Mouse (Mus musculus) heart, postnatal 0 days (tissue): Measurements from ENCODE around the gene Wdr90. TPM values are rescaled to one million over a fixed set of nuclear protein-coding genes. Genes with fewer than 3 reads are reported as not detected.
A peak's percentile ranks its signal among the peaks of the same experiment; 100 is the strongest.

Source experiments
- ATAC-seq: fragments of 200-750 bp; cut with Nextera tagmentation; 2 replicates; pipeline ENCODE4 v1.8.0; 2017; ENCODE audit warnings: low read depth, moderate number of reproducible peaks, moderate library complexity; ENCODE audit not compliant: insufficient read depth
- DNase-seq: peaks from one replicate; pipeline ENCODE4 v3.0.0-alpha.2; 2016; ENCODE audit warnings: low spot score
- H3K27ac ChIP-seq: fragments of 300-500 bp; sonication (generic); 2 replicates; pipeline ENCODE4 v1.5.1; 2014; ENCODE audit warnings: low read depth, mild to moderate bottlenecking
- H3K27me3 ChIP-seq: fragments of 300-500 bp; sonication (generic); 2 replicates; pipeline ENCODE4 v1.6.1; 2014; ENCODE audit warnings: low read length, mixed read lengths; ENCODE audit not compliant: control insufficient read depth, insufficient read depth
- H3K36me3 ChIP-seq: fragments of 300-500 bp; sonication (generic); replicated peaks from 2 replicates; pipeline ENCODE4 v1.6.1; 2014; ENCODE audit warnings: low read length, mixed read lengths; ENCODE audit not compliant: control insufficient read depth, insufficient read depth
- H3K4me1 ChIP-seq: fragments of 300-500 bp; sonication (generic); 2 replicates; pipeline ENCODE4 v1.6.1; 2014; ENCODE audit warnings: antibody characterized with exemption; ENCODE audit not compliant: control insufficient read depth, insufficient read depth
- H3K4me2 ChIP-seq: fragments of 300-500 bp; sonication (generic); 2 replicates; pipeline ENCODE4 v1.6.1; 2014; ENCODE audit warnings: low read depth, mild to moderate bottlenecking, low read length, moderate library complexity
- H3K4me3 ChIP-seq: fragments of 300-500 bp; sonication (generic); 2 replicates; pipeline ENCODE4 v1.5.1; 2014; ENCODE audit warnings: low read depth, low read length
- H3K9ac ChIP-seq: fragments of 300-500 bp; sonication (generic); replicated peaks from 2 replicates; pipeline ENCODE4 v1.6.1; 2014; ENCODE audit warnings: low read depth, low read length, mixed read lengths
- H3K9me3 ChIP-seq: fragments of 300-500 bp; sonication (generic); replicated peaks from 2 replicates; pipeline ENCODE4 v1.6.1; 2016; ENCODE audit warnings: low read length; ENCODE audit not compliant: control insufficient read depth
- CTCF ChIP-seq: IDR thresholded peaks from 2 replicates; pipeline ENCODE4 v1.5.1; 2016; ENCODE audit warnings: antibody characterized with exemption, control low read depth, low read depth
- EP300 ChIP-seq: IDR thresholded peaks from 2 replicates; pipeline ENCODE4 v1.6.1; 2016; ENCODE audit warnings: antibody characterized with exemption, low read depth
- WGBS: fragments of 180-500 bp; shearing (Covaris S2); extraction: QIAGEN DNeasy Blood & Tissue Kit; methylation state at CpG from one replicate; pipeline ENCODE4 v1.1.7; 2014; 5-methylcytosine and 5-hydroxymethylcytosine counted together
- polyA plus RNA-seq: library from polyadenylated mRNA; unstranded; fragments of >200 nt; fragmentation: Nextera tagmentation; extraction: Ambion mirVana; gene quantifications from 2 replicates; pipeline ENCODE4 v1.2.1, GENCODE M21; 2015
- total RNA-seq: library from RNA; depleted of rRNA; stranded (reverse); fragments of >200 nt; gene quantifications from 2 replicates; pipeline ENCODE4 v1.2.3, GENCODE M21; 2014; ENCODE audit warnings: low replicate concordance

Gene Wdr90
- total and polyA plus RNA-seq, 2 experiments from 2014 or later = 4.2 to 19.3 TPM

- peaks cover 48% of the 10 kb centered on the region for H3K36me3 ChIP-seq
- no peak overlapping the region for H3K4me3 ChIP-seq
- H3K9ac ChIP-seq = no peak overlapping the region
- ATAC-seq = no peak
- peaks cover 32% of the 10 kb centered on the region for H3K4me1 ChIP-seq
- no peaks in the 10 kb centered on the region for H3K27me3 ChIP-seq
- H3K9me3 ChIP-seq = no peaks in the 10 kb centered on the region
- H3K4me2 ChIP-seq = no peak overlapping the region
- WGBS = 82% methylated on average over 14 of the region's 14 CpGs
- no peak overlapping the region for H3K27ac ChIP-seq
- TF ChIP-seq EP300 = no peak
- no peak for DNase-seq
These were observed 21.7 kb downstream of the Wdr90 start for GRCm38 (mm10) chr17:25839455-25840235.

- no peaks in the 10 kb centered on the region for H3K9me3 ChIP-seq
- no peak for TF ChIP-seq CTCF
- no peak for TF ChIP-seq EP300
- DNase-seq (no peak), ATAC-seq (no peak)
- H3K27me3 ChIP-seq = no peaks in the 10 kb centered on the region
- H3K36me3 ChIP-seq = peaks cover 48% of the 10 kb centered on the region
- H3K4me2 ChIP-seq = no peak overlapping the region
- no peak overlapping the region for H3K4me3 ChIP-seq
- 79% methylated on average over 4 of the region's 4 CpGs for WGBS
- no peak overlapping the region for H3K27ac ChIP-seq
- peaks cover 36% of the 10 kb centered on the region for H3K4me1 ChIP-seq
- no peak overlapping the region for H3K9ac ChIP-seq
These were observed 22.4 kb downstream of the Wdr90 start for GRCm38 (mm10) chr17:25838904-25839303.

- Histone ChIP-seq H3K9ac (no peak overlapping the region; the same call in 1 of the 2 replicates), H3K4me3 (no peak overlapping the region), H3K4me2 (0 out of 2 replicates have a peak overlapping the region, but pooled peaks have one; percentile 86), H3K36me3 (peaks cover 47% of the 10 kb centered on the region), H3K27me3 (no peaks in the 10 kb centered on the region), H3K4me1 (peaks cover 29% of the 10 kb centered on the region), H3K27ac (peak overlapping the region; percentile 77), H3K9me3 (no peaks in the 10 kb centered on the region)
- WGBS = 32% methylated on average over 3 of the region's 3 CpGs
- no peak for DNase-seq
- ATAC-seq = no peak
- TF ChIP-seq EP300 (no peak), CTCF (no peak)
These were observed 23.8 kb downstream of the Wdr90 start for GRCm38 (mm10) chr17:25837533-25837932.

- TF ChIP-seq CTCF = no peak
- TF ChIP-seq EP300 = no peak
- Histone ChIP-seq H3K4me3 (peak within 1 kb of the TSS; percentile 48), H3K27me3 (no peaks in the 10 kb centered on the region), H3K9me3 (no peaks in the 10 kb centered on the region), H3K4me2 (peak within 1 kb of the TSS; percentile 86), H3K27ac (peak within 1 kb of the TSS; percentile 77), H3K4me1 (peaks cover 31% of the 10 kb centered on the region), H3K36me3 (peaks cover 42% of the 10 kb centered on the region), H3K9ac (peak within 1 kb of the TSS; percentile 57)
- ATAC-seq = peak; percentile 7
- under 1% methylated on average over 29 of the region's 29 CpGs for WGBS
- DNase-seq = peak; percentile 61
These were observed 24.3 kb downstream of the Wdr90 start, which contains the start of gene Rhbdl1 for GRCm38 (mm10) chr17:25837076-25837410. Gene Rhbdl1 (minus strand): TSS chr17:25837295.

GRCm38 (mm10) chr17:25836397-25837075 is 24.8 kb downstream of the Wdr90 start:
- H3K27ac ChIP-seq = peak overlapping the region; percentile 77
- ATAC-seq = no peak
- peaks cover 38% of the 10 kb centered on the region for H3K36me3 ChIP-seq
- H3K27me3 ChIP-seq = no peaks in the 10 kb centered on the region
- 21% methylated on average over 23 of the region's 23 CpGs for WGBS
- no peak for DNase-seq
- no peaks in the 10 kb centered on the region for H3K9me3 ChIP-seq
- TF ChIP-seq EP300 (no peak), CTCF (no peak)
- H3K9ac ChIP-seq = peak overlapping the region; percentile 57
- peak overlapping the region; percentile 48 for H3K4me3 ChIP-seq
- peak overlapping the region; percentile 86 for H3K4me2 ChIP-seq
- H3K4me1 ChIP-seq = peaks cover 36% of the 10 kb centered on the region
